Mouse (Mus musculus): ENCODE measurements around the gene Adamts14.

Gene Adamts14

GRCm38 (mm10) chr10:61187001-61187400 is 86.2 kb downstream of the Adamts14 start:
- no peak for DNase-seq (ENCODE audit: low read depth in 2 of 2, low spot score in 2 of 2)

DNA sequence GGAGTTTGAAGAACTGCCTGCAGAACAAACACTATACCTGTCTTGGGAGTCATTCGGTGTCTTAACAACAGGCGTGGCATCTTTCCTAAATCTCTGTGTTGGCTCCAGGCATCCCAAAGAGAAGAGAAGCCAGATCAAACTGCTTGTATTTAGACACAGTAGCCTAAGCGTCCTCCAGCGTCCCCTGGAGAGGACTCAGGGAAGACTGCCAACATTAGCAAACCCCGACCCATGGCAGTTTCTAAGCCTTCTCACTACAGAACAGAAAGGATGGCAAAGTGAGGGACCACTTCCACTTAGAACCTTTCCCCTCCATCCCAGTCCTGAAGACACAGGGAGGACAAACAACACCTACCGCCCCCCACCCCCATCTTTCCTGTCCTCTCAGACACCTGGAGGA is 93.3 kb downstream of the Adamts14 start:
- DNase-seq (ENCODE audit: low read depth in 2 of 2, low spot score in 2 of 2) = no peak

DNA sequence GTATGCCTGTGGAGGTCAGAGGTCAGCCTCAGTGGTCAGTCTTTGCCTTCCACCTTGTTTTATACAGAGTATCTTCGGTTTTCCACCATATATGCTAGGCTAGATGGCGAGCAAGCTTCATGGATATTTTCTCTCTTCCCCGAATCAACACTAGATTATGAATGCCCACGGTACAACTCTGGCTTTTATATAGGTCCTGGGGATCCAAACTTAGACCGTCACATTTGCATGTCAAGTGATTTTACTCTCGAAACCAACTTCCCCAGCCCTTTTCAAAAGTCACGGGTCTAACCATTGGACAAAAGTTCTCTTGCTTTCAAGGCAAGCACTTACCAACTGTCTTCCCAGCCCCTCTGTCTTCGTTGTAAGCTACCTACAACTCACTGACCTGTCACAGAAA is 94.6 kb downstream of the Adamts14 start:
- DNase-seq (ENCODE audit: low read depth in 2 of 2, low spot score in 2 of 2) = no peak

DNA sequence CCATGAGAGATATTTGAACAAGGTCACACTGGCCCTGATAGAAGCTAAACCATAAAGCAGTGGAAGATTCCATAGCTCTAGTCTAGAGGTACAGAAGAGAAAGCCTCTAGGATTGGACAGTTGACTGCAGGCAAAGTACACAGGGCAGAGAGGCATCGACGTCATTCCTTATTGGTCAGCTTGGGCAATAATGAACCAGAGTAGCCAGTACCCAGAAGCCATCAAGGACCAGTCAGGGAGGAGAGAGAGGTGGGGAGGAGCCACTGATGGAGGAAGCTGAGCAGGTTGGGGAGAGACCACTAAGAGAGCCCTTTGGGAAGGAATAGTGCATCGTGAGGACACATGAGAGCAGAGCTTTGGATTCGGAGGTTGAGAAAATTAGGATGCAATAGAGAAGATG is 95.5 kb downstream of the Adamts14 start:
- no peak for DNase-seq (ENCODE audit: low read depth in 2 of 2, low spot score in 2 of 2)

GRCm38 (mm10) chr10:61176221-61176790 is 96.9 kb downstream of the Adamts14 start:
- DNase-seq (ENCODE audit: low read depth in 2 of 2, low spot score in 2 of 2) = no peak

GRCm38 (mm10) chr10:61175442-61176204 is 97.6 kb downstream of the Adamts14 start:
- no peak for DNase-seq (ENCODE audit: low read depth in 2 of 2, low spot score in 2 of 2)

GRCm38 (mm10) chr10:61174711-61175441 is 98.4 kb downstream of the Adamts14 start:
- DNase-seq (ENCODE audit: low read depth in 2 of 2, low spot score in 2 of 2) = no peak

GRCm38 (mm10) chr10:61172496-61172895 is 100.7 kb downstream of the Adamts14 start:
- no peak for DNase-seq (ENCODE audit: low read depth in 2 of 2, low spot score in 2 of 2)

DNA sequence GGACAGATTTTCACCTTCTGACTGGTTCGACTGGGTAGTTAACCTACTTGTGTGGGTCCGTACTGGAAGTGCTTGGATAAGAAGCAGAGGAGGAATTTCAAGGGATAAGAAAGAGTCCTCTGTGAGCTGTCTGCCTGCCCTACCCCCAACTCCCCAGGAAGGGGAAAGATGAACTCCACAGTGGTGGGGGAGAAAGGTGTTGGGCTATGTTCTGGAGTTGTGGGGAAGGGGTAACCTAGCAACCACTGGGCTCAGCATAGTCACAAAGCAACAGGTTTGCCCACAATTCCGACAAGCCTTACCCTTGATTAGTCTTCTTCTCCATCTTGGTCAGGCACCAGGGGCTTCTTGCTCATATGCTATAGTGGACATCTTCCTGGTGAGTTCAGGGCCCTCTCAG is 101.6 kb downstream of the Adamts14 start, which contains the start of gene Tbata:
Gene Tbata (plus strand): TSS at position 301 of the 400 bp plus-strand sequence.
- no peak for DNase-seq (ENCODE audit: low read depth in 2 of 2, low spot score in 2 of 2)

DNA sequence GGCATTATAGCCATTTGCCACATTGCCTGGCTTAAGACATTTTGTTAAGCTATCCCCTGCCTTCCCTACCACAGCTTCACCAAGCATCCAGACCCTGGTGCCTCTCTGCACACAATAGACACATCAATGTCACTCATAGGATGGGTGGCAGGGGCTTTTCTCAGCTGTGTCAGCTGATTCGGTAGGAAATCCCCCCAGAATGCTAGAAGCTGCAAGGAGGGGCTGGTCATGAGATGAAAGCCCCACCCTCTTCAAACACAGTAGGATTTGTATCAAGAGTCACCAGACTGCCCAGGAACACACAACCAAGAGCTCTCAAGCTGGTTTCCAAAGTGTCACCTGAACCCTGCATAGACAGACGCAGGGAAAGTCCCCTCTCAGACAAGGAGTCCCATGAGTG is 104.8 kb downstream of the Adamts14 start:
- DNase-seq (ENCODE audit: low read depth in 2 of 2, low spot score in 2 of 2) = no peak

DNA sequence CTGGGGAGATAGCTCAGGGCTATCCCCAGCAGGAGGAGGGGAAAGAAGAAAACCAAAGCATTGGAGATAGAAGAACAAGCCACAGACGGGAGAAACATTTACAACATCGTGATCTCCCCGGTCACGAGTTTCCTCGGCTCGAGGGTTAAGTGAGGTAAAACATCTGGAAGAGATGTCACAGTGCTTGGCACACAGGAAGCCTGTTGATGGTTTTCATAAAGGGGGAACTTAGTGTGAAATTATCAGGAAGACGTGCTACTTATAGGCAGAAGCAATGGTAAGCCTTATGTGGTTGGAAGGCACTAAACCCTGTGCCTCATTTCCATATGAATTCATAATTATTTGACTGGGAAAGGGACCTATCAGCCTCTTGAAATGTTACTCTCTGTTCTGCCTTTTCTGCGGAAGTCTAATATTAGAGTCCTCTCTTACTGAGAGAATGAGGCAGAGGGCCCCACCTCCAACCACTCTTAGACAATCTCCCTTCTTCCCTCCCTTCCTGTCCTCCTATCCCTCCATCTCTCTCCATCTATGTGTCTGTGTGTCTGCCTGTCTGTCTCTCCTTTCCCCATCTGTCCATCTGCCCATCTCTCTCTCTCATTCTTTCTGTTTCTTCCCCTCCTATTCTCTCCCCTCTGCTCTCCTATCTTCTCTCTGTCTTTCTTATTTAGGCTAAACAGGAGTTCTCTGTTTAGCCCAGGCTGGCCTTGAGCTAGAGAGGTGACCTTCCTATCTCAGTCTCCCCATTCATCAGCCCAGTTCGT is 105.7 kb downstream of the Adamts14 start:
- no peak for DNase-seq (ENCODE audit: low read depth in 2 of 2, low spot score in 2 of 2)

GRCm38 (mm10) chr10:61162366-61162765 is 110.9 kb downstream of the Adamts14 start:
- no peak for DNase-seq (ENCODE audit: low read depth in 2 of 2, low spot score in 2 of 2)

DNA sequence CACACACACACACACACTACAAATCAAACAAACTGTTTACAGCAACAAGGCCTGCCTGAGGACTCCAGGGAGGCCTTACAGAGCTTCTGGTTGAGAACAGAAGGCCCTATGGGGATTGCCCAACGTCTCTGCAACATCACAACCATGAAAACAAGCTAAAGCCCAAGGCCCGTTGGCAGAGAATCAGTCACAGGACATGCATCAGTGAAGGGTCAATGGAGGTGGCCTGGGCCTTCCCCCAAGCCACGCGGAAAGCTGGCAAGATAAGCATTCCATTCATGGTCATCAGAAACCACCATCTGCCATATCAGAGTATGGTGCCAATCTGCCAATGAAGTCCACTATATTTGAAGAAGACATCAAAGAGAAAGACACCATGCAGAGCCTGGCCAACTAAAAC is 112.6 kb downstream of the Adamts14 start:
- DNase-seq (ENCODE audit: low read depth in 2 of 2, low spot score in 2 of 2) = no peak

DNA sequence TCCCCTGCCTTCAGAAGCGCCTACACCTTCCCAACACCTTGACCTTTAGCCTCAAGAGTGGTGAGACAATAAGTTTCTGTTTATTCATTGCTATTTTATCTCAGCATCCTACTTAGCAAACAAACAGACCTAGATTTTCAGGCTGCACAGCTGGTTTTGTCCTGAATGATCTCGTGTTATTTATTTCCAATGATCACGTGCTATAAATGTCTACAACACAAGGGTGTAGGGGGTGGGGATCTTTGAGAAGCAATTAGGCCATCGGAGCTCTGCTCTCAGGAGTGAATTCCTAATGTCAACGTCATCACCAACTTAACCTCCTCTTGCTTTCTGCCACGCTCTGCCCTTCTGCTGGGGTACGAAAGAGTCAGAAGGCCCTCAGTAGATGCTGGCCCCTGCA is 113.1 kb downstream of the Adamts14 start:
- DNase-seq (ENCODE audit: low read depth in 2 of 2, low spot score in 2 of 2) = no peak

DNA sequence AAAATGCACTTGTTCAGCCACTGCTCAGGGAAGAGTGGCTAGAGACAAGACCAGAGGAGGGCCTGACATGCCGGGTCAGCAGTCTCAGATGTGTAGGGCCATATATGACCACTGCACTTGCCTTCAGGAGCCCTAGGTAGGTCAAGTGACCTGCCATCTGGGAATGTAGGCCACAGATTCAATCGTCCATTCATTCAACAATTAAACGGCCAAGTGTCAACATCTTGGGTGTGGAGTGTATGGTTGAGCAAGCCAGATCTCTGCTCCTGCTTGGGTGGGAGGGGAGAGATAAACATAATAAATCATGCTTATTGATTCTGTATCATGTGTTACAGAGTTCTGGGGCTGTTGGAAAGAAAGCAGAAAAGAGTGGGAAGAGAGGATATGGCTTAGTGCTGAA is 114.6 kb downstream of the Adamts14 start:
- DNase-seq (ENCODE audit: low read depth in 2 of 2, low spot score in 2 of 2) = no peak

DNA sequence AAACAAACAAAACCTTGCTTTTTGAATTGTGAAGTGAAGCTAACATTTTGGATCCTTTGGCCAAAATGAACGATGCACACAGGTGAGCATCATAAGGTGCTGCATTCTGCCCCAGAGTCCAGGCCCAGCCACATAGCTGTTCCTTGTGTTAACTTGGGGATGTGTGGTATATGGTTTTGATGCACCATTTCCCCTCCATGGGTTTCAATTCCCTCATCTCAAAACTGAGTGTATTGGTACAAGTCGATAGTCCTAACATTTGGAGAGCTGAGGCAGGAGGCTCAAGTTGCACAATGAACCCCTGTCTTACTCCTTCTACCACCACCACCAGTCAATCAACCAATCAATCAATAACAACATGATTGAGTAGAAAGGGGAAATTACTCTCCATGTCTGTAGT is 116.8 kb downstream of the Adamts14 start:
- DNase-seq (ENCODE audit: low read depth in 2 of 2, low spot score in 2 of 2) = no peak

DNA sequence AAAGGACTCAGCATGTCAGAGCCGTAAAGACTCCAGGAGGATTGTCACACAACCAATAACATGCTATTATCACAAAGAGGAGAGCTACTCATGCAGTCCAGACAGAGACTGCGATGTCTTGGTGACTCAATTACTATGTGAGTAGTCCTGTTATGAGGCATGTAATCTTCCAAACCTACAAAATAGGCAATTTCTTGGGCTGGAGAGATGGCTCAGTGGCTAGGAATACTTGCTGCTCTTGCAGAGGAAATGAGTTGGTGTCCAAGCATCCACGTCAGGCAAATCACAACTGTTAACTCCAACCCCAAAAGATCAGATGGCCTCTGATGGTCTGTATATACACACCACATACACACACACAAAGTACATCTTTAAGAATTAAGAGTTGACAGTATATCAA is 117.6 kb downstream of the Adamts14 start:
- DNase-seq (ENCODE audit: low read depth in 2 of 2, low spot score in 2 of 2) = no peak

DNA sequence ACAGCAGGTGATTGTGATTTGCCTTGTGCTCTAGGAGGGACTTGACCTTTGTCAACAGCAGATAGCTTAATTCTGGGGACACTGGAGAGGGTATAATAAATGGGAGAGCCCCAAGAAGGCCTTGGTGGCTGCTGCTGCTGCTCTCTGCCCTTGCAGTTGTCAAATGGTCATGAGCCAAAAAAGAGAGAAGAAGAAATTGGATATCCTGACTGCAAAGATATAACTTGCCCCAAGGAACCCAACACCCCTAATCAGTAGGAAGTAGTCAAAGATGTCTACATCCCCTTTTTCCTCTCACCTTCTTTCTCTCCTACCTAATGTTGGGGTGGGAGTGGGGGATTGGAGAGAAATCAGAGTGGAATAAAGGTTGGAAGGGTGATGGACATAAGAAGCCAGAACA is 121.1 kb downstream of the Adamts14 start:
- DNase-seq (ENCODE audit: low read depth in 2 of 2, low spot score in 2 of 2) = no peak

- no peak for DNase-seq (ENCODE audit: low read depth in 2 of 2, low spot score in 2 of 2)
Measured at GRCm38 (mm10) chr10:61150616-61151015, 122.6 kb downstream of the Adamts14 start.

DNA sequence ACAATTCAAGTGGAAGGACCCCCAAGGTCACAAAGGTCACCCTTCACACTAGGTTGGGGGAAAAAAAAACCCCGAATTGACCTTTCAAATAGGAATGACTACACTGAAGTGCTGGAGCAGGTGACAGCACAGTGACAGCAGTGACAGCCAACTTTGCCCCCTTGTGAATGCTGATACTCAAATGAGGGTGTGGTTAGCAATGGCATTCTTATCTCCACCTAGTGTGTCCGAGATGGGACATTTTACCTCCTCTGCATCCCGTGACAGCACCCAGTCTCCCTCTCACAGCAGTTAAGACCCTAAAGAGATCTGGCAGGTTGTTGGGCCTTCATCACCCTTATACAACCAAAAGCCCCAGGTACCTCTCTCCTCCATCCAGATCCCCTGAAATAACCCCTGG is 123.8 kb downstream of the Adamts14 start:
- DNase-seq (ENCODE audit: low read depth in 2 of 2, low spot score in 2 of 2) = no peak
